Mouse (Mus musculus): ENCODE results near the gene Dact2.

The Dact2 gene

GRCm38 (mm10) chr17:14212796-14213195, 8.7 kb upstream of the Dact2 start:
- DNase-seq (ENCODE audit: low read depth, low spot score), result no peak

GRCm38 (mm10) chr17:14207093-14207561, 3.0 kb upstream of the Dact2 start:
- DNase-seq (ENCODE audit: low read depth, low spot score), result no peak

- DNase-seq (ENCODE audit: low read depth, low spot score), result peak; percentile 38
Measured at GRCm38 (mm10) chr17:14206062-14206461, 2.0 kb upstream of the Dact2 start.

- DNase-seq (ENCODE audit: low read depth, low spot score), result no peak
Measured at GRCm38 (mm10) chr17:14205236-14205635, 1.1 kb upstream of the Dact2 start.

- no peak for DNase-seq (ENCODE audit: low read depth, low spot score)
Measured at GRCm38 (mm10) chr17:14203121-14203941, 773 bp downstream of the Dact2 start.

- DNase-seq (ENCODE audit: low read depth, low spot score), result no peak
Measured at GRCm38 (mm10) chr17:14202291-14203030, 1.6 kb downstream of the Dact2 start.

- no peak for DNase-seq (ENCODE audit: low read depth, low spot score)
Measured at GRCm38 (mm10) chr17:14201281-14201787, 2.8 kb downstream of the Dact2 start.

- DNase-seq (ENCODE audit: low read depth, low spot score), result no peak
Measured at GRCm38 (mm10) chr17:14200206-14200605, 3.9 kb downstream of the Dact2 start.

- DNase-seq (ENCODE audit: low read depth, low spot score), result no peak
Measured at GRCm38 (mm10) chr17:14199621-14200020, 4.5 kb downstream of the Dact2 start.

GRCm38 (mm10) chr17:14192924-14193323, 11.2 kb downstream of the Dact2 start:
- DNase-seq (ENCODE audit: low read depth, low spot score), result no peak

GRCm38 (mm10) chr17:14192432-14192831, 11.7 kb downstream of the Dact2 start:
- DNase-seq (ENCODE audit: low read depth, low spot score), result no peak

- DNase-seq (ENCODE audit: low read depth, low spot score), result no peak
Measured at GRCm38 (mm10) chr17:14188455-14188854, 15.6 kb downstream of the Dact2 start.

- DNase-seq (ENCODE audit: low read depth, low spot score), result no peak
Measured at GRCm38 (mm10) chr17:14187096-14187495, 17.0 kb downstream of the Dact2 start.

- no peak for DNase-seq (ENCODE audit: low read depth, low spot score)
Measured at GRCm38 (mm10) chr17:14186176-14186575, 17.9 kb downstream of the Dact2 start.

- no peak for DNase-seq (ENCODE audit: low read depth, low spot score)
Measured at GRCm38 (mm10) chr17:14184192-14184814, 19.8 kb downstream of the Dact2 start.

GRCm38 (mm10) chr17:14183717-14184116, 20.4 kb downstream of the Dact2 start:
- DNase-seq (ENCODE audit: low read depth, low spot score), result no peak

- DNase-seq (ENCODE audit: low read depth, low spot score), result no peak
Measured at GRCm38 (mm10) chr17:14182860-14183259, 21.2 kb downstream of the Dact2 start.

GRCm38 (mm10) chr17:14178911-14179310, 25.2 kb downstream of the Dact2 start:
- DNase-seq (ENCODE audit: low read depth, low spot score), result no peak

- DNase-seq (ENCODE audit: low read depth, low spot score), result no peak
Measured at GRCm38 (mm10) chr17:14178475-14178874, 25.6 kb downstream of the Dact2 start.

GRCm38 (mm10) chr17:14178049-14178448, 26.1 kb downstream of the Dact2 start:
- no peak for DNase-seq (ENCODE audit: low read depth, low spot score)

- DNase-seq (ENCODE audit: low read depth, low spot score), result no peak
Measured at GRCm38 (mm10) chr17:14177018-14177417, 27.1 kb downstream of the Dact2 start.

- no peak for DNase-seq (ENCODE audit: low read depth, low spot score)
Measured at GRCm38 (mm10) chr17:14175704-14176103, 28.4 kb downstream of the Dact2 start.
